Mouse (Mus musculus) kidney, adult 2 months (tissue): ENCODE results near the gene Slc29a4.

Source experiments
- CTCF ChIP-seq: fragments of 200-500 bp; conservative IDR thresholded peaks from 2 replicates; pipeline ENCODE4 v1.5.1; 2011; ENCODE audit warnings: low read depth, mild to moderate bottlenecking, control low read depth, low read length, moderate library complexity, mixed read lengths; ENCODE audit not compliant: insufficient read depth, insufficient read length
- POLR2A ChIP-seq: fragments of 200-500 bp; IDR thresholded peaks from one replicate; pipeline ENCODE4 v1.6.1; 2011; ENCODE audit warnings: low read depth, low read length, control low read depth

DNA sequence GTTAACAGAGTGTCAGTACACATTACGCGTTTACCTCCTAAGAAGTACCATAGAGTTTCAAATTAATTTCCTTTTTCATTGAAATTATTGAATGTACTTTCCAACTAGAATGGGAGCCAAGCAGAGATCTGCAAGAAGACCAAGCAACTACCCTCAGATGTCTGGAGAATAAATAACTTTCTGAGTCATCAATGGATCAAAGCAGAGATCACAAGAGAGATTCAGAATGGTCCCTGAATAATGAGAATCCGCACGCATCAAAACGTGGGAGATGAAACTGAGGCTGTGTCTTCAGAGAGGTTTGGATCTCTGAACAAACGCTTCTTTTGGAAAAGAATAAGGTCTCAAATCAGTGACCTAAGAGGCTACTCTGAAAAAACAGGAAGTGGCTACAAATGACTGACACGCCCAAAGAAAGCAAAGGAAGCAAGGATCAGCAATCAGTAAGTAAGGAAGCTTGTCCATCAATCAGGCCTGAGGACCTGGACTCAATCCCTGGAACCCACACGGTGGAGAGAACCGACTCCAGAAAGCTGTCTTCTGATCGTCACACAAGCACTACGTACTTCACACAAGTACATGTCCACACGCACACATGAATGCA is 54.8 kb downstream of the Slc29a4 start:
- TF ChIP-seq POLR2A (no peak), CTCF (no peak)
